Mouse (Mus musculus) kidney, embryonic 15.5 days (tissue): Measurements from ENCODE around the gene Tyw5. TPM values are rescaled to one million over a fixed set of nuclear protein-coding genes. Genes with fewer than 3 reads are reported as not detected.

ENCODE experiments used
- ATAC-seq: fragments of 200-750 bp; cut with Nextera tagmentation; replicated peaks from 2 replicates; pipeline ENCODE4 v1.8.0; 2017; ENCODE audit warnings: moderate TSS enrichment; ENCODE audit not compliant: low FRiP score
- H3K27ac ChIP-seq: fragments of 300-500 bp; sonication (generic); 2 replicates; pipeline ENCODE4 v1.5.1; 2015; ENCODE audit warnings: mild to moderate bottlenecking, inconsistent platforms
- H3K27me3 ChIP-seq: fragments of 300-500 bp; sonication (generic); 2 replicates; pipeline ENCODE4 v1.6.1; 2015; ENCODE audit warnings: inconsistent platforms
- H3K36me3 ChIP-seq: fragments of 300-500 bp; sonication (generic); 2 replicates; pipeline ENCODE4 v1.6.1; 2015; ENCODE audit warnings: inconsistent platforms
- H3K4me1 ChIP-seq: fragments of 300-500 bp; sonication (generic); 2 replicates; pipeline ENCODE4 v1.6.1; 2015; ENCODE audit warnings: inconsistent platforms
- H3K4me2 ChIP-seq: fragments of 300-500 bp; sonication (generic); 2 replicates; pipeline ENCODE4 v1.6.1; 2015; ENCODE audit warnings: moderate library complexity, mild to moderate bottlenecking, inconsistent platforms
- H3K4me3 ChIP-seq: fragments of 300-500 bp; sonication (generic); replicated peaks from 2 replicates; pipeline ENCODE4 v1.5.1; 2015; ENCODE audit warnings: mild to moderate bottlenecking, inconsistent platforms
- H3K9ac ChIP-seq: fragments of 300-500 bp; sonication (generic); 2 replicates; pipeline ENCODE4 v1.6.1; 2015; ENCODE audit warnings: mild to moderate bottlenecking, inconsistent platforms
- H3K9me3 ChIP-seq: fragments of 300-500 bp; sonication (generic); replicated peaks from 2 replicates; pipeline ENCODE4 v1.6.1; 2016; ENCODE audit warnings: inconsistent platforms
- WGBS: fragments of 180-500 bp; shearing (Covaris S2); methylation state at CpG from one replicate; pipeline ENCODE4 v1.1.7; 2015; ENCODE audit warnings: mixed read lengths; 5-methylcytosine and 5-hydroxymethylcytosine counted together
- polyA plus RNA-seq: library from polyadenylated mRNA; unstranded; fragments of >200 nt; fragmentation: Nextera tagmentation; extraction: Ambion mirVana; gene quantifications from 2 replicates; pipeline ENCODE4 v1.2.1, GENCODE M21; 2015

Gene Tyw5
- 30.5 and 34.4 TPM in 2 replicates for polyA plus RNA-seq

DNA sequence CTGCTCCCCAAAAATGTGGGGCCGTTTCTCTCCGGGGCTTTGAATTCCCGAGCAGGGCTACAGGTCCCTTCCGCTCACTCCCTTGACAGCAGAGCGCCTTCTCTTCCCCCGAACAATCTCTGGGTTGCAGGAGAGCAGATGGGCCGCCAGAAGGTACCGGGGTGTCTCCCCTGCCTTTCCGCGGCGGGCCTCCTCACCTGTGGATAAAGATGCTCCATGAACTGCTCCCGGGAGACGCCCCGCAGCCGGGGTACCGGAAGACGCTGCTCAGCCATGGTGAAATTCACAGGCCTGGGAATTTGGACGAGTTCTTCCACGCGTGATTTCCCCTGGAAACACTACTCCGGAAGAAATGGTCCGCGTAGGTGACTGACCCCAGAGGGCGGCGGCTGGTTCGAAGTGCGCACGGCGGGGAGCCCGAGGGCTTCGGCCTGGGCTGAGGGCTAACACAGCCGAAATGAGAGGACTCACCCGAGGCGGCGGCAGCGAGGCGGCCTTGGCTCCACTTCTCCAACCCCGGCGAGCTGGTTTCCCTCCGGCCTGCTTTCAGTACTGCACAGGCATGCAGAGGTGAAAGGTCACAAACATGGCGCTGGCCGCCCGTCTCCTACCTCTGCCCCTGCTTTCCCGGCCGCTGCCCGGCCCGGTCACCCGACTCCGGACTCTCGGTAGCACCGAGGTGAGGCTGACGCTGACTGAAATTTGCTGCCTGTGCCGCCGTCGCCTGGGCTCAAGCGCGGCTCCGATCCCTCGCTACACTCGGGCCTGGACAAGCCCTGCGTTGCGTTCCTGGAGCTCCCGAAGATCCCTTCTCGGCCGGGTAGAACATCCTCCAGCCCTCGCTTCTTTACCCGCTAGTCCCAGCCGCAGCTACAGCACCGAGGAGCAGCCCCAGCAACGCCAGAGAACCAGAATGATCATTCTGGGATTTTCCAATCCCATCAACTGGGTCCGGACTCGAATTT lies at the start of gene Tyw5, which contains the start of gene Maip1:
Gene Tyw5 (minus strand): TSS at position 915 of the 965 bp plus-strand sequence.
Gene Maip1 (plus strand): TSS at position 142 of the 965 bp plus-strand sequence.
- H3K27ac ChIP-seq, result peak within 1 kb of the TSS; percentile 94
- H3K27me3 ChIP-seq, result no peaks in the 10 kb centered on the region
- peak within 1 kb of the TSS; percentile 74 for H3K4me2 ChIP-seq
- H3K4me1 ChIP-seq, result peaks cover 26% of the 10 kb centered on the region
- H3K4me3 ChIP-seq, result peak within 1 kb of the TSS; percentile 81
- H3K9me3 ChIP-seq, result no peaks in the 10 kb centered on the region
- H3K36me3 ChIP-seq, result peaks cover 3% of the 10 kb centered on the region; the same call in 1 of the 2 replicates
- H3K9ac ChIP-seq, result peak within 1 kb of the TSS; percentile 86
- ATAC-seq, result peak; percentile 94
- WGBS, result 0% methylated on average over 72 of the region's 72 CpGs

DNA sequence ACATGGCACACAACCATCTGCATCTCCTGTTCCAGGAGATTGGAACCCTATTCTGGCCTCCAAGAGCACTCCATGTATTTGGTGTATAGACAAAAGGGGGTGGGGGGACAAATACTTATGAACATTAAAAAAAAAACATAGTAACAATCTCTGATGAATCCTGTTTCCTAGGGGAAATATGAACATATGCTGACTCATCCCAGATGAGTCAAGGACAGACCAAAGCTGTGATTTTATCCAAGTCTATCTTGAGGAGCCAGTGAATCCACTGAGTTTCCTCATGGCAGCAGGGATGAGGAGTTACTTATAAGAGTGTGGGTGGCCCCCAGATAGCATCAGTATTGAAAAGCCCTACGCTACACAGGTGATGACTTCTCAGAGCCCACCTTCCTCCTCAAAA lies 43.3 kb upstream of the Tyw5 start:
- WGBS, result 91% methylated on average over 1 of the region's 1 CpGs
- H3K9ac ChIP-seq, result no peak overlapping the region

DNA sequence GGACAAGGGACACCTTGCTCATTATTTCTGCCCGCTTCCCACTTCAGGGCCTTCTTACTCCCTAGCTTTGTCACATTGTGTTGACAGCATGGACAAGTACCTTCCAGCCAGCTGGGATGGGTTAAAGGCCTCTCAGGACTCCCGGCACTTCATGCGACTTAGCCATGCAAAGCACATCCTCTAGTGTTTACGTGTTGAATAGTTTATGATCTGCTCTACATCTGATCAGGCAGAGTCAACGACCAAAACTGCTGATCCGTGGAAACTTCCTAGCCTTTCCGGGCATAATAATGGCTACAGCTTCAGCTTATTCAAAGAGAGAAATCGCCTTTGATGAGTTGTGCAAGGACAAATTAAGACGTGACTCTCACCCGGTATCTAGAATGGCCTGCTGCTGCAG lies 38.8 kb upstream of the Tyw5 start:
- H3K9ac ChIP-seq, result no peak overlapping the region
- ATAC-seq, result peak; percentile 79
- H3K4me1 ChIP-seq, result peaks cover 14% of the 10 kb centered on the region
- WGBS, result 34% methylated on average over 10 of the region's 10 CpGs
- H3K4me2 ChIP-seq, result no peak overlapping the region
- H3K4me3 ChIP-seq, result no peak overlapping the region
- H3K27me3 ChIP-seq, result no peaks in the 10 kb centered on the region
- no peaks in the 10 kb centered on the region for H3K36me3 ChIP-seq
- H3K27ac ChIP-seq, result no peak overlapping the region
- no peaks in the 10 kb centered on the region for H3K9me3 ChIP-seq

More for the DNA sequence above, 43.3 kb upstream of the Tyw5 start:
- Histone ChIP-seq H3K4me1 (peaks cover 12% of the 10 kb centered on the region), H3K4me2 (no peak overlapping the region), H3K36me3 (no peaks in the 10 kb centered on the region), H3K27me3 (no peaks in the 10 kb centered on the region), H3K27ac (no peak overlapping the region), H3K4me3 (no peak overlapping the region), H3K9me3 (no peaks in the 10 kb centered on the region)
- no peak for ATAC-seq

DNA sequence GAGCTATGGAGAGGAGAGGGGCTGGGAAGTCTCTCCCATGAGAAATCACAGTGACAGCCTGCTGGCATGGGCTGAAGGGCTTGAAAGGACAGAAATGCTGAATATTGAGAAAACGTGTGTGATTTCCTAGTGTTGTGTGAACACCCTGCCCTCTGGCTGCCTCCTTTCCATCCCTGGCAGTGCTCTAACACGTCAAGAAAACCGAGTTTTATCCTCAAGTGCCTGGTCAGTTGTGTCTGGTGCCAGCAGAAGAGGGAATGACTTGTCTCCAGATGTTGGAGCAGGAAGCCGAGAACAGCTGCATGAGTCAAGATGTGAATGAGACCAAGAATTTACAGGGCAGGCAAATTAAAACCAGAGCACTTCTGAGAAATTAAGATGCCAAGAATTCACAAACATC lies 33.9 kb upstream of the Tyw5 start:
- Histone ChIP-seq H3K4me1 (peaks cover 33% of the 10 kb centered on the region), H3K36me3 (no peaks in the 10 kb centered on the region), H3K9me3 (no peaks in the 10 kb centered on the region), H3K27ac (no peak overlapping the region), H3K27me3 (no peaks in the 10 kb centered on the region), H3K4me2 (no peak overlapping the region), H3K4me3 (no peak overlapping the region), H3K9ac (no peak overlapping the region)
- ATAC-seq, result no peak
- 65% methylated on average over 4 of the region's 4 CpGs for WGBS

DNA sequence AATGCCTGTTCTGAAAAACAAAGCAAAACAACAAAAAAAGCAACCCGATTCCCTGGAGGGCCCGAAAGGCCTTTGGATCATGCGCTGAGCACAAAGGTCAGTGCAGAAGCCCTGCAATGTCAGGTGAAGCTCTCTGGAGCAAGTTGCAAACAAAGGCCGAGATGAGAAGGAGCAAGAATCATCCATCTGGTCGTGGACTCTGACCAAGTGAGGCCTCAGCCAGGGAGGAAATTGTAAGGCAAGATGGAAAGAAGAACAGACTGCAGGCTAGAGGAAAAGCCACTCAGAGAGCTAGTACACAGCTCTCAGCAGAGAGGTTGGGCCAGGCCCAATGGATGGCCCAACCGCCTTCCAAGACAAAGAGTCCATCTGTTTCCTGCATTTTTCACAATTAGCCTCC lies 32.1 kb upstream of the Tyw5 start:
- no peak overlapping the region for H3K4me2 ChIP-seq
- H3K9ac ChIP-seq, result no peak overlapping the region
- 80% methylated on average over 6 of the region's 6 CpGs for WGBS
- ATAC-seq, result no peak
- H3K27ac ChIP-seq, result no peak overlapping the region
- H3K4me3 ChIP-seq, result no peak overlapping the region
- H3K27me3 ChIP-seq, result no peaks in the 10 kb centered on the region
- H3K4me1 ChIP-seq, result peaks cover 28% of the 10 kb centered on the region
- no peaks in the 10 kb centered on the region for H3K9me3 ChIP-seq
- H3K36me3 ChIP-seq, result no peaks in the 10 kb centered on the region

DNA sequence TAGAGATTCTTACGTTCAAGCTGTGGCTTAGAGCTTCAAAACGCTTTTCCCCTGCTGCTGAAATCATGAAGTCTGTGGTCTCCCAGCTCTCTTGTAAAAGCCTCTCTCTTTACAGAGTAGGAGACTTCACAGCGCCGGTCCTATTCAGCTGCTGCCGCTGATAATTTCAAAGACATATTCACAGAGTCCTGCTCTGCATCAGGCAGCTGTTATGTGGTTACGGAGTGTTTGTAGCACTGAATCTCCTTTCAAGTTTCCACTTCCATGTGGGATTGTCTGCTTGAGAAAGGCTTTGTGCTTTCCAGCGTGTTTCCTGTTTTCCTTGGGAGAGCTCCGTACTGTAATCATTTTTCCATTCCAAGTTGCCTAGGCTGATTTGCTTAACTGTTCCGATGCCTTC lies 30.1 kb upstream of the Tyw5 start:
- no peaks in the 10 kb centered on the region for H3K36me3 ChIP-seq
- no peaks in the 10 kb centered on the region for H3K9me3 ChIP-seq
- no peak overlapping the region for H3K9ac ChIP-seq
- no peak for ATAC-seq
- H3K27ac ChIP-seq, result peak overlapping the region; percentile 77
- WGBS, result 24% methylated on average over 9 of the region's 9 CpGs
- peaks cover 28% of the 10 kb centered on the region for H3K4me1 ChIP-seq
- H3K4me3 ChIP-seq, result peak overlapping the region; percentile 23
- no peaks in the 10 kb centered on the region for H3K27me3 ChIP-seq
- peak overlapping the region; percentile 52 for H3K4me2 ChIP-seq

DNA sequence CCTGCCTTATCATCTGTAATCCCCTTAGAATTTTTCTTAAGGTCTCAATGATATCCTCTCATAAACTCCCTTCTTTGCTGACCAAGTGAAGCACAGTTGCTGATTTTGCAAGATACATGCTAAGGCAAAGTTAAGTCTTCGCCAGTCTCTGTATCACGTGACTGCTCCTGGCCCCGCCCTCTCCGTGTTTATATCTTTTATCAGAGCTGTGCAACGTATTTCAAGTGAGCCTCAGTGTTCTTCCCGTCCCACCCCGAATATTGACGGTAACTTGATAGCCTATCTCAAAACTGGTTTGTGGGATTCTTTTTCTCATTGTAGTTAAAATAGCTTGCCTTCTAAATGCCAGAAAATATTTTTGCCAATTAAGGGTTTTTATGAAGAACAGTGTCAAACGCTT lies 29.5 kb upstream of the Tyw5 start:
- H3K9ac ChIP-seq, result no peak overlapping the region
- no peaks in the 10 kb centered on the region for H3K36me3 ChIP-seq
- ATAC-seq, result 0 out of 2 replicates have a peak, but pooled peaks have one; percentile 52
- H3K4me1 ChIP-seq, result peaks cover 28% of the 10 kb centered on the region
- peak overlapping the region; percentile 77 for H3K27ac ChIP-seq
- H3K27me3 ChIP-seq, result no peaks in the 10 kb centered on the region
- H3K4me2 ChIP-seq, result peak overlapping the region; percentile 52
- H3K9me3 ChIP-seq, result no peaks in the 10 kb centered on the region
- peak overlapping the region; percentile 23 for H3K4me3 ChIP-seq
- 51% methylated on average over 9 of the region's 9 CpGs for WGBS

DNA sequence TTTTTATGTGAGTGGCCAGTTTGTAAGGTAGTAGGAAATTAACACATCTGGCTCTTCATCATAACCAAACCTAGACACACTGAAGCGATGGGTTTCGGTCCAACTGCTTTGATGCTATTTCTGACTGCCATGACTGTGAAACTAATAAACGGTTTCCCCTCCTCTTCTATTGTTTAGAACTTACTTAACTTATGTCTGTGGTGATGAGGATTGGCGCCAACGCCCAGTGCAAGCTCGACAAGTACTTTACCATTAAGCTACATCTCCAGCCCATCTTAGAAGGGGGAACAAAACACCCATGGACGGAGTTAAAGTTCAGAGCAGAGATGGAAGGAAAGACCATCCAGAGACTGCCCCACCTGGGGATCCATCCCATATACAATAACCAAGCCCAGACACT lies 26.2 kb upstream of the Tyw5 start:
- Histone ChIP-seq H3K9me3 (no peaks in the 10 kb centered on the region), H3K27me3 (0 out of 2 replicates have a peak, but pooled peaks cover under 1% of the 10 kb centered on the region), H3K4me1 (peaks cover 33% of the 10 kb centered on the region), H3K4me3 (no peak overlapping the region), H3K4me2 (no peak overlapping the region), H3K36me3 (no peaks in the 10 kb centered on the region), H3K9ac (no peak overlapping the region), H3K27ac (no peak overlapping the region)
- WGBS, result 90% methylated on average over 7 of the region's 7 CpGs
- ATAC-seq, result no peak

DNA sequence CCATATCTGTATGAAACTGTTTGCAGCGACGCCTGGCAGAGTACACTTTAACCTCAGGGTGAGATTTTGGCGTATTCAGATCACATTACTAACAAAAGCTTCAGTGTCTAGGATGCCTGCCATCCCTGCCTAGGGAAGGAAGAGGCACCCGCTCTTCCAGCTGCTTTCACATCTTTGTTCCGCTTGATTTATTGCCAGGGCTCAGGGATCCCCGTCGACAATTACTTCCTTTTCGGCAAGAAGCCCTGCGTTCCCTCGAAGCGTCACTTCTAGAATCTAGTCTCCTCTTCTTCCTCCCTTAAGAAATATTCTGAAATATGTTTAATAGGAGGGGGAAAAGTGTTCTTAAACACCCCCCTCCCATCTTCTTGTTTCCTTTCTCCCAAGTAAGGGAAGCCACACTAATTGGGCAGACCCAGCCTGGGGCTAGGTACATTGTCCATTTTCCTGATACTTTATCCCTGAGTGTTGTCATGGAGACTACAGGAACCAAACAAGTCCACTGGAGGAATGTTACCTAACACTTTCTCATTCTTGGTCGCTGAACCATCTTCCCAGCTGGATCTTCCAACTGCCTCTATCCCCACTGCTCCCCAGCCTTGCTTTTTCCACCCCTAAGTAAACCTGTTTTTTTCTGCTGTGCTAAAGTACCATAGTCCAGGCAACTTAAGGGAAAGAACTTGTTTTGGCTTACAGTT lies 23.0 kb upstream of the Tyw5 start:
- peak; percentile 63; the same call in 1 of the 2 replicates for ATAC-seq
- no peak overlapping the region for H3K9ac ChIP-seq
- peaks cover 15% of the 10 kb centered on the region for H3K4me1 ChIP-seq
- peak overlapping the region; percentile 47 for H3K4me2 ChIP-seq
- peak overlapping the region; percentile 14; the same call in 1 of the 2 replicates for H3K4me3 ChIP-seq
- WGBS, result 3% methylated on average over 12 of the region's 12 CpGs
- H3K27ac ChIP-seq, result peak overlapping the region; percentile 27; the same call in 1 of the 2 replicates
- H3K36me3 ChIP-seq, result no peaks in the 10 kb centered on the region
- H3K27me3 ChIP-seq, result 0 out of 2 replicates have a peak, but pooled peaks cover 4% of the 10 kb centered on the region
- H3K9me3 ChIP-seq, result no peaks in the 10 kb centered on the region

DNA sequence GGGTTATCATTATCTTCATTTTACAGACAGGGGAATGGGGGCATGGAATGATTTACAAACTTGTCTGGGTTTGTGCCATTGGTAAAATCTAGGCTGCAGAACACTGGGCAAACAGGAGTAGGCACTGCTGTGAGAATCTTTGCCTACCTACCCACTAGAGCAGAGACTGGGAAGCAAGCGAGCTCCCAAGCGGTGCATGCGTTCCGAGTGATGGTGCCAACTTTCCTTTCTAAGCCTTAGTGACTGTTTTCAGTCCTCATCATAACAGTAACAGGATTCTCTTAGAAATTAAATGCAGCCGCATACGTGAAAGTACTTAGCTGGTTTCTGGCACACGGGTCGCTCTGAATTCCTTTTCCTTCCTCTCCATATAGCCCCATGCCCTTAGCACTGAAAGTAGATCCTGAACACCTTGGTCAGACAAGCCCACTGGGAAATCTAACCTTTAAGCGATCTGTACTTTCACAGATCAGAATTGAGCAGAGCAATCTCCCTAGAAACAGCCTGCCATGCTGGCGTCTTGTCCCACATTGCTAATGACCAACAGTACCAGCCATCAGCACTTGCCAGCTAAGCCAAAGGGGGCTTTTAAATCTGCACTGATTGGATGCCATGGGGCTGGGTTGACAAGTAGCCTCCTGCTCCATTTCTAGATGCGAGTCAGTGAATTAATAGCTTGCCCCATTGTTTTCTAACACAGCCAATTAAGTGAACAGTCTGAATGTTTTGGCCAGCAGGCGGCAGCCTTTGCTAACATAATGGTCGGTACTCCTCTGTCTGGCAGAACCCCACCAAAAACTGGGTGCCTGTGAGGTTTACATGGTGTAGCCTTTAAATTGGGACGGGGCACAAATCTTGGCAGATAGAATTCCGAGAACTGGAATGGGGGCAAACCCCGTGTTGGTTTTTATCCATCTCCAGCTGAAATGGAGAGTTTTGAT lies 21.7 kb upstream of the Tyw5 start:
- no peaks in the 10 kb centered on the region for H3K36me3 ChIP-seq
- 0 out of 2 replicates have a peak, but pooled peaks cover 4% of the 10 kb centered on the region for H3K27me3 ChIP-seq
- ATAC-seq, result peak; percentile 63; the same call in 1 of the 2 replicates
- no peaks in the 10 kb centered on the region for H3K9me3 ChIP-seq
- H3K4me1 ChIP-seq, result peaks cover 15% of the 10 kb centered on the region
- WGBS, result 54% methylated on average over 16 of the region's 16 CpGs
- H3K27ac ChIP-seq, result no peak overlapping the region
- no peak overlapping the region; the same call in 1 of the 2 replicates for H3K9ac ChIP-seq
- H3K4me2 ChIP-seq, result peak overlapping the region; percentile 40
- H3K4me3 ChIP-seq, result no peak overlapping the region

DNA sequence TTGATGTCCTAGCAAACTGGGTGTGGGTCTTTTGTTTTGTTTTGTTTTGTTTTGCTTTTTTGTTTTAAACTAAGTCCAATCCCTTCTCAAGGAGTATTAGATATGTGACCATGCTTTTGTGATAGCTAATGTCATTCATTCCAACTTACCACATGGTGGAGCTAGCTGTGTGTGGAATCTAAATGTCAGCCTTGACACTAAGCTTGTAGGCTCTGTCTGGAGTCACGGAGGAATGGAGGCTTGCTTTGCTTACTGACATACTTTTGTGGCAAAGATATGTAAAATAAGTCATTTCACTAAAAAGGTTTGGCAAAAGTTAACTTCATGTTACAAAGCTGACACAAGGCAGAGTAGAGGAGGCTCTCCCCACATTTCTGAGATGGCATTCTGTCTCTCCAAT lies 16.8 kb upstream of the Tyw5 start:
- WGBS, result 3% methylated on average over 1 of the region's 1 CpGs
- no peaks in the 10 kb centered on the region for H3K36me3 ChIP-seq
- H3K4me3 ChIP-seq, result no peak overlapping the region
- ATAC-seq, result no peak
- 0 out of 2 replicates have a peak, but pooled peaks cover 4% of the 10 kb centered on the region for H3K27me3 ChIP-seq
- no peak overlapping the region for H3K27ac ChIP-seq
- H3K4me2 ChIP-seq, result no peak overlapping the region
- no peaks in the 10 kb centered on the region for H3K9me3 ChIP-seq
- H3K9ac ChIP-seq, result no peak overlapping the region
- H3K4me1 ChIP-seq, result no peaks in the 10 kb centered on the region
